Mouse (Mus musculus): Measurements from ENCODE around the gene Cadps. TPM values are rescaled to one million over a fixed set of nuclear protein-coding genes. Genes with fewer than 3 reads are reported as not detected.

The Cadps gene
- polyA plus RNA-seq, 1 experiment from 2014 or later = 2.8 TPM

DNA sequence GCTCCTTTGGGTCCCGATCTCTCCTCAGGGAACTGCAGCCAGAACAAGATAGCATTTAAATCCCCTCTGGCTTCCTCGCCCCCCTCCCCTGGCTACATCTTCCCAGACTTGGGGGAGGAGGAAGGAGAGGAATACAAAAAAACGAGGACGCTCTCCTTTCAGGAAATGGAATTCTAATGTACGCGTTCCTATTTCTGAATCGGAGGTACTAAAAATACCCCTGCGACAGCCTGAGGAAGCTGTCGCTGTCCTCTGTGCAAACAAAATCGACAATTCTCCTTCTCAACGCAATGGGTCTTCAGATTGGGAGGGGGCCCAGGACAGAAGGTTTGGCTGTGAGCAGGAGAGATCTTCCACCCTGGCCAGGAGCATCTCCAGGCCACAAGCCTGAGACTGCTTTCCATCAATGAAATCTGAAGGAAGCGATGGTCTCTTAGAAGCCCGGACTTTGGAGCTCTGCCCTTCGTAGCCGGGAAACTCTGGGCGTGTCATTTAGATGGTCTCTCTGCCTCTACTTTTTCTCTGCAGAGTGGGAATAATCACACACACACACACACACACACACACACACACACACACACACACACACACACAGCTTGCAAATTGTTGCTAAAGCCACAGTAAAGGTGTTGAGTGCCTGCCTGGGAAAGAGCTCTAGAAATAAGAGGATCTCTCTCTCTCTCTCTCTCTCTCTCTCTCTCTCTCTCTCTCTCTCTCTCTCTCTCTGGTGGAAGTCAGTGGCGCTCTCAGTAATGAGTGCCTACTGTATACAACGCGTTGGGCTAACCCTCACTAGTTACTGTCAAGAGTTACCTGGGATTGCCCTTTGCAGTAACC, 482.4 kb downstream of the Cadps start:
- under 1% methylated on average over 19 of the region's 19 CpGs for whole genome bisulfite sequencing
- ATAC-seq (ENCODE audit: insufficient number of reproducible peaks, low FRiP score, low TSS enrichment, low read depth) = no peak

DNA sequence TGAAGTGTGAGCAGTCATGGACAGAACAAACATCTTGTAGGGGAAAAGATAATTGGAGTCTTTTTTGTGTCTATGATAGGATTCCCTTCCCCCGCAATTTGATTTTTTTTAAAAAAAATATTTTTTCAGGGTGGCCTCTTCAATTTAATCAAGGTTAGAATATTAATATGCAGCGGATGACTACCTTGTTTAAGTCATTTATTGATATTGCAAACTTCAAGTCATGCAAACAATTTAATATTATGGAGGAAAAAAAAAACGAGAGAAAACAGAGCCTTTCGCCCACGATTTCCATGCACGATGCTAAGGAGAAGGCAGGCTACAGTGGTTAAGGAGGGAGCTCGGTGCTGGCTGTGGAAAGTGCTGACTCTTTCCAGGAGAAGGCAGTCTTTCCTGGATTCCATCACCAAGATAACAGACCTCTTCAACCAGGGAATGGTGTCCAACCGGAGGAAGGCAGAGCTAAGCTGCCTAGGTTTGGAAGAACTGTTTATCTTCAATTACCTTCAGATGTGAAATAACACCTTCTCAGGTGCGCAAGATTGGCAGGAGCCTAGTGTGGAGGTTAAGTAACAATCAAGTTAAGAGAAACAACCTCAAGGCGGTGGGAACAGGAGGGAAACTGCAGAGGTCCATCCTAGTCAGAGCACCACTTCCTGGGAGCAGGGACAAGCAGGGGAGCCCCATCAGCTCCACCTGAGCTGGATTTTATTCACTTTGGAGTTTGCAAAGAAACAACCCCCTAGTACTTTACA, 483.9 kb downstream of the Cadps start:
- ATAC-seq (ENCODE audit: insufficient number of reproducible peaks, low FRiP score, low TSS enrichment, low read depth) = no peak
- WGBS = 3% methylated on average over 10 of the region's 10 CpGs
- no peaks in the 10 kb centered on the region for H3K36me3 ChIP-seq
- H3K4me1 ChIP-seq = peaks cover 11% of the 10 kb centered on the region
- H3K4me2 ChIP-seq = no peak overlapping the region
- peaks cover 98% of the 10 kb centered on the region for H3K27me3 ChIP-seq
- H3K9me3 ChIP-seq = no peaks in the 10 kb centered on the region
- H3K4me3 ChIP-seq = no peak overlapping the region
- no peak overlapping the region for H3K9ac ChIP-seq
- H3K27ac ChIP-seq = no peak overlapping the region

More for the DNA sequence above, 482.4 kb downstream of the Cadps start:
- Histone ChIP-seq H3K4me1 (peaks cover 24% of the 10 kb centered on the region), H3K27me3 (peaks cover 98% of the 10 kb centered on the region), H3K4me2 (no peak overlapping the region), H3K9ac (no peak overlapping the region), H3K27ac (no peak overlapping the region), H3K9me3 (no peaks in the 10 kb centered on the region), H3K4me3 (0 out of 2 replicates have a peak overlapping the region, but pooled peaks have one; percentile 14), H3K36me3 (no peaks in the 10 kb centered on the region)

DNA sequence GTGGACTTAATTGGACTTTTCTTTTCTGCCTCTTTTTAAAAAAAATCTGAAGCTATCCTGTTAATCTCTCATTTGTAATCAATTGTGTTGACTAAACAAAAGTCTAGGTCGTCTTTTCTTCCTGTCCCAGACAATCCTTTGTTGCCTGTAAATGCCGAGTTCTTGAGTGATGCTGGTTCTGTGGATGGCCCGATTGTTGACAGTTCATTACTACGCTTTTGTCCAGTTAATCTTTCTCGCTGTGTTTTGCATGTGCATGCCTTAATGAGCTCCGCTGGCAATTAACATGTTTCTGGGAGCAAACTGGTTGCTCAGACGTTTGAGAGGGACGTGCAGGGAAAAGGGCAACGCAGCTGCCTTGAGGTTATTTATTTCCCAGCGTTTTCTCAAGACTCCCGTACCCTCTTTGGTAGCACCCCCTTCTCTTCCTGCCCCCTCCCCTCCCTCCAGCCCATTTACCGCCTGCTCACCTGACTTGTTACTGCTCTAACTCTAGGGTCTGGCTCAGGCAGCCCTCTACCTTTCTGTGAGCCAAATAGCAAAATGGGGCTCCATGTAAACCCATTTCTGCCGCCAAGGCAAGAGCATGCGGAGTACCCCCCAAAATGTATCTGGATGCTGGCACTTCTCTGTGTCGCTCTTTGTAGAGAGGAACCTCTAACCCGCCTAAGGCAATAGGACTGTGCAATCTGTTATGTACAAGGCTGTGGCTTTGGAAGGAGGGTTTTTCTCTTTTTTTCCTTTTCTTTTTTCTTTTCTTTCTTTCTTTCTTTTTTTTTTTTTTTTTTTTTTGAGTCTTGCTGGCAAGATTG, 484.7 kb downstream of the Cadps start:
- no peak for ATAC-seq (ENCODE audit: insufficient number of reproducible peaks, low FRiP score, low TSS enrichment, low read depth)
- WGBS = 4% methylated on average over 16 of the region's 16 CpGs
- no peaks in the 10 kb centered on the region for H3K9me3 ChIP-seq
- no peaks in the 10 kb centered on the region for H3K36me3 ChIP-seq
- H3K27ac ChIP-seq = no peak overlapping the region
- peaks cover 11% of the 10 kb centered on the region for H3K4me1 ChIP-seq
- H3K4me2 ChIP-seq = no peak overlapping the region
- peaks cover 90% of the 10 kb centered on the region for H3K27me3 ChIP-seq
- H3K4me3 ChIP-seq = no peak overlapping the region
- H3K9ac ChIP-seq = no peak overlapping the region

- Histone ChIP-seq H3K27ac (no peak overlapping the region), H3K9me3 (no peaks in the 10 kb centered on the region), H3K4me1 (peaks cover 11% of the 10 kb centered on the region), H3K36me3 (no peaks in the 10 kb centered on the region), H3K27me3 (peaks cover 83% of the 10 kb centered on the region), H3K4me3 (no peak overlapping the region), H3K9ac (no peak overlapping the region), H3K4me2 (no peak overlapping the region)
- ATAC-seq (ENCODE audit: insufficient number of reproducible peaks, low FRiP score, low TSS enrichment, low read depth) = no peak
- WGBS = 10% methylated on average over 8 of the region's 8 CpGs
Measured at GRCm38 (mm10) chr14:12337421-12337997, 485.4 kb downstream of the Cadps start.

DNA sequence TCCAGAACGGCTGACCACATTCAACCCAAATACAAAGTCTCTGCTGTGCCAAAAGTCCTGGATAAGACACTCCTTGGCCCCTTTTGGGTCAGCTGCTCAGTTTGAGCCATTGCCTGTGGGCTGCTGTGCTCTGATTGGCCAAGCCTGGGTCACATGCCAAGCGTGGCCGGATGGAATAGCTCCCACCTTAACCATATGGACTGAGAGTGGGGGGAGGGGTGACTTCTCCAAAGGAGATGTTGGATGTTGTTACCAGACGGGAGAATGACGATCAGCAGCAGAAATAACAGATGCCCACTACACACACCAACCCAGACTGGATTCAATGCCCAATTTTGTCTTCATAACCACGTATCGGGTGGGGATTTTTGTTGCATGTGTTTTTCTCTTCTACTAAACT, 488.0 kb downstream of the Cadps start:
- no peaks in the 10 kb centered on the region for H3K36me3 ChIP-seq
- H3K4me1 ChIP-seq = no peaks in the 10 kb centered on the region
- WGBS = 38% methylated on average over 7 of the region's 7 CpGs
- H3K27me3 ChIP-seq = peaks cover 58% of the 10 kb centered on the region
- H3K27ac ChIP-seq = no peak overlapping the region
- H3K4me2 ChIP-seq = no peak overlapping the region
- no peak overlapping the region for H3K9ac ChIP-seq
- no peak for ATAC-seq (ENCODE audit: insufficient number of reproducible peaks, low FRiP score, low TSS enrichment, low read depth)
- H3K4me3 ChIP-seq = no peak overlapping the region
- H3K9me3 ChIP-seq = no peaks in the 10 kb centered on the region

DNA sequence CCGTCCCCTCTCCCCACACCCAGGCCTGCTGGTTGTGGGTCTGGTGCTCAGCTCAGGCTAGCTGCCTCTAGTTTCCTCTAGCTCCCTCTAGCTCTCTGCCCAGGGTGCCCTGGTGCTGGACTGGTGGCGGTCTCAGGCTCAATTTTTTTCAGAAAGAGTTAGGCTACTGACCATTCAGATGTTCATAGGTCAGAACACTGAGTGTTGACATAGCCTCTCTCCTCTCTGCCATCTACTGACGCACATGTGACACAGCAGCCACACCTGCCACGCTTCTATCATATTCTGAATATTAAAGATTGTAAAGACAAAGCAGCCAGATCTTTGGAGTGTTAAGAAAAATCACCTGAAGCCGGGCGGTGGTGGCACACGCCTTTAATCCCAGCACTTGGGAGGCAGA, 489.3 kb downstream of the Cadps start:
- H3K27me3 ChIP-seq = peaks cover 47% of the 10 kb centered on the region
- WGBS = 80% methylated on average over 7 of the region's 7 CpGs
- ATAC-seq (ENCODE audit: insufficient number of reproducible peaks, low FRiP score, low TSS enrichment, low read depth) = no peak

More for the DNA sequence above, 489.3 kb downstream of the Cadps start:
- no peak overlapping the region for H3K9ac ChIP-seq
- no peaks in the 10 kb centered on the region for H3K9me3 ChIP-seq
- no peaks in the 10 kb centered on the region for H3K4me1 ChIP-seq
- H3K27ac ChIP-seq = no peak overlapping the region
- H3K36me3 ChIP-seq = no peaks in the 10 kb centered on the region
- no peak overlapping the region for H3K4me2 ChIP-seq
- H3K4me3 ChIP-seq = no peak overlapping the region
